Mouse (Mus musculus): Measurements from ENCODE around the gene Rad18. TPM values are rescaled to one million over a fixed set of nuclear protein-coding genes. Genes with fewer than 3 reads are reported as not detected.

The Rad18 gene
- 22.0 and 24.0 TPM in 2 replicates for polyA plus RNA-seq (2015; fragmentation: Nextera tagmentation; extraction: Ambion mirVana)

- H3K4me3 ChIP-seq (ENCODE audit: low read length): peak within 1 kb of the TSS; percentile 78
- under 1% methylated on average over 77 of the region's 77 CpGs for WGBS
- H3K4me2 ChIP-seq (ENCODE audit: low read depth, low read length): peak within 1 kb of the TSS; percentile 77
- ATAC-seq: peak; percentile 97
- no peaks in the 10 kb centered on the region for H3K36me3 ChIP-seq (ENCODE audit: control insufficient read depth, insufficient read depth, low read length)
- H3K27me3 ChIP-seq (replicated peaks; ENCODE audit: control insufficient read depth, insufficient read depth, low read length): no peaks in the 10 kb centered on the region
- 0 out of 2 replicates have a peak, but pooled peaks cover 5% of the 10 kb centered on the region for H3K4me1 ChIP-seq (ENCODE audit: control insufficient read depth, insufficient read depth, low read length)
- no peaks in the 10 kb centered on the region for H3K9me3 ChIP-seq (ENCODE audit: control insufficient read depth, low read length)
- H3K27ac ChIP-seq (ENCODE audit: low read length): no peak within 1 kb of the TSS
- peak within 1 kb of the TSS; percentile 82 for H3K9ac ChIP-seq (ENCODE audit: low read depth, low read length)
Observed at GRCm38 (mm10) chr6:112696056-112696950, at the start of gene Rad18. Gene Rad18 (minus strand): TSS chr6:112696686.

GRCm38 (mm10) chr6:112742297-112742696 lies 45.8 kb upstream of the Rad18 start:
- H3K36me3 ChIP-seq (ENCODE audit: control insufficient read depth, insufficient read depth, low read length): no peaks in the 10 kb centered on the region
- H3K4me1 ChIP-seq (ENCODE audit: control insufficient read depth, insufficient read depth, low read length): no peaks in the 10 kb centered on the region
- H3K27me3 ChIP-seq (replicated peaks; ENCODE audit: control insufficient read depth, insufficient read depth, low read length): no peaks in the 10 kb centered on the region
- no peak overlapping the region for H3K4me2 ChIP-seq (ENCODE audit: low read depth, low read length)
- no peak overlapping the region for H3K9ac ChIP-seq (ENCODE audit: low read depth, low read length)
- 88% methylated on average over 2 of the region's 2 CpGs for WGBS
- H3K27ac ChIP-seq (ENCODE audit: low read length): no peak overlapping the region
- H3K9me3 ChIP-seq (ENCODE audit: control insufficient read depth, low read length): no peaks in the 10 kb centered on the region
- ATAC-seq: no peak
- no peak overlapping the region for H3K4me3 ChIP-seq (ENCODE audit: low read length)

- 92% methylated on average over 5 of the region's 5 CpGs for WGBS
- ATAC-seq: no peak
- no peaks in the 10 kb centered on the region for H3K27me3 ChIP-seq (replicated peaks; ENCODE audit: control insufficient read depth, insufficient read depth, low read length)
Observed at GRCm38 (mm10) chr6:112741766-112742165, 45.3 kb upstream of the Rad18 start.

GRCm38 (mm10) chr6:112739635-112740034 lies 43.1 kb upstream of the Rad18 start:
- Histone ChIP-seq H3K4me2 (ENCODE audit: low read depth, low read length) (no peak overlapping the region), H3K9ac (ENCODE audit: low read depth, low read length) (no peak overlapping the region), H3K4me3 (ENCODE audit: low read length) (no peak overlapping the region), H3K36me3 (ENCODE audit: control insufficient read depth, insufficient read depth, low read length) (peaks cover 3% of the 10 kb centered on the region; the same call in 1 of the 2 replicates), H3K4me1 (ENCODE audit: control insufficient read depth, insufficient read depth, low read length) (no peaks in the 10 kb centered on the region), H3K9me3 (ENCODE audit: control insufficient read depth, low read length) (no peaks in the 10 kb centered on the region), H3K27ac (ENCODE audit: low read length) (no peak overlapping the region), H3K27me3 (replicated peaks; ENCODE audit: control insufficient read depth, insufficient read depth, low read length) (no peaks in the 10 kb centered on the region)
- ATAC-seq: no peak
- WGBS: 88% methylated on average over 3 of the region's 3 CpGs

More at GRCm38 (mm10) chr6:112741766-112742165, 45.3 kb upstream of the Rad18 start:
- Histone ChIP-seq H3K27ac (ENCODE audit: low read length) (no peak overlapping the region), H3K9me3 (ENCODE audit: control insufficient read depth, low read length) (no peaks in the 10 kb centered on the region), H3K4me2 (ENCODE audit: low read depth, low read length) (no peak overlapping the region), H3K9ac (ENCODE audit: low read depth, low read length) (no peak overlapping the region), H3K4me1 (ENCODE audit: control insufficient read depth, insufficient read depth, low read length) (no peaks in the 10 kb centered on the region), H3K36me3 (ENCODE audit: control insufficient read depth, insufficient read depth, low read length) (no peaks in the 10 kb centered on the region), H3K4me3 (ENCODE audit: low read length) (no peak overlapping the region)

GRCm38 (mm10) chr6:112738924-112739323 lies 42.4 kb upstream of the Rad18 start:
- WGBS: 93% methylated on average over 6 of the region's 6 CpGs
- Histone ChIP-seq H3K27me3 (replicated peaks; ENCODE audit: control insufficient read depth, insufficient read depth, low read length) (no peaks in the 10 kb centered on the region), H3K9ac (ENCODE audit: low read depth, low read length) (no peak overlapping the region), H3K36me3 (ENCODE audit: control insufficient read depth, insufficient read depth, low read length) (peaks cover 3% of the 10 kb centered on the region; the same call in 1 of the 2 replicates), H3K4me3 (ENCODE audit: low read length) (no peak overlapping the region), H3K27ac (ENCODE audit: low read length) (no peak overlapping the region), H3K4me1 (ENCODE audit: control insufficient read depth, insufficient read depth, low read length) (no peaks in the 10 kb centered on the region), H3K9me3 (ENCODE audit: control insufficient read depth, low read length) (no peaks in the 10 kb centered on the region), H3K4me2 (ENCODE audit: low read depth, low read length) (no peak overlapping the region)
- no peak for ATAC-seq

GRCm38 (mm10) chr6:112736471-112736870 lies 40.0 kb upstream of the Rad18 start:
- Histone ChIP-seq H3K4me3 (ENCODE audit: low read length) (no peak overlapping the region), H3K4me1 (ENCODE audit: control insufficient read depth, insufficient read depth, low read length) (no peaks in the 10 kb centered on the region), H3K27me3 (replicated peaks; ENCODE audit: control insufficient read depth, insufficient read depth, low read length) (no peaks in the 10 kb centered on the region), H3K36me3 (ENCODE audit: control insufficient read depth, insufficient read depth, low read length) (peaks cover 3% of the 10 kb centered on the region; the same call in 1 of the 2 replicates), H3K9me3 (ENCODE audit: control insufficient read depth, low read length) (0 out of 2 replicates have a peak, but pooled peaks cover 3% of the 10 kb centered on the region), H3K27ac (ENCODE audit: low read length) (no peak overlapping the region), H3K4me2 (ENCODE audit: low read depth, low read length) (no peak overlapping the region), H3K9ac (ENCODE audit: low read depth, low read length) (no peak overlapping the region)
- 84% methylated on average over 3 of the region's 3 CpGs for WGBS
- no peak for ATAC-seq

- WGBS: 78% methylated on average over 2 of the region's 2 CpGs
- Histone ChIP-seq H3K9me3 (ENCODE audit: control insufficient read depth, low read length) (0 out of 2 replicates have a peak, but pooled peaks cover 3% of the 10 kb centered on the region), H3K4me2 (ENCODE audit: low read depth, low read length) (no peak overlapping the region), H3K27ac (ENCODE audit: low read length) (no peak overlapping the region), H3K27me3 (replicated peaks; ENCODE audit: control insufficient read depth, insufficient read depth, low read length) (no peaks in the 10 kb centered on the region), H3K4me1 (ENCODE audit: control insufficient read depth, insufficient read depth, low read length) (no peaks in the 10 kb centered on the region), H3K4me3 (ENCODE audit: low read length) (no peak overlapping the region), H3K36me3 (ENCODE audit: control insufficient read depth, insufficient read depth, low read length) (peaks cover 3% of the 10 kb centered on the region; the same call in 1 of the 2 replicates), H3K9ac (ENCODE audit: low read depth, low read length) (no peak overlapping the region)
- ATAC-seq: no peak
Observed at GRCm38 (mm10) chr6:112735054-112735453, 38.6 kb upstream of the Rad18 start.

GRCm38 (mm10) chr6:112733942-112734341 lies 37.5 kb upstream of the Rad18 start:
- H3K36me3 ChIP-seq (ENCODE audit: control insufficient read depth, insufficient read depth, low read length): peaks cover 3% of the 10 kb centered on the region; the same call in 1 of the 2 replicates
- no peak overlapping the region for H3K4me2 ChIP-seq (ENCODE audit: low read depth, low read length)
- no peaks in the 10 kb centered on the region for H3K27me3 ChIP-seq (replicated peaks; ENCODE audit: control insufficient read depth, insufficient read depth, low read length)
- WGBS: 63% methylated on average over 5 of the region's 5 CpGs
- 0 out of 2 replicates have a peak, but pooled peaks cover 3% of the 10 kb centered on the region for H3K9me3 ChIP-seq (ENCODE audit: control insufficient read depth, low read length)
- H3K27ac ChIP-seq (ENCODE audit: low read length): no peak overlapping the region
- H3K9ac ChIP-seq (ENCODE audit: low read depth, low read length): no peak overlapping the region
- peaks cover 2% of the 10 kb centered on the region; the same call in 1 of the 2 replicates for H3K4me1 ChIP-seq (ENCODE audit: control insufficient read depth, insufficient read depth, low read length)
- no peak overlapping the region for H3K4me3 ChIP-seq (ENCODE audit: low read length)
- ATAC-seq: no peak

- 93% methylated on average over 3 of the region's 3 CpGs for WGBS
- Histone ChIP-seq H3K27me3 (replicated peaks; ENCODE audit: control insufficient read depth, insufficient read depth, low read length) (no peaks in the 10 kb centered on the region), H3K4me3 (ENCODE audit: low read length) (no peak overlapping the region), H3K4me1 (ENCODE audit: control insufficient read depth, insufficient read depth, low read length) (peaks cover 6% of the 10 kb centered on the region), H3K9ac (ENCODE audit: low read depth, low read length) (no peak overlapping the region), H3K9me3 (ENCODE audit: control insufficient read depth, low read length) (0 out of 2 replicates have a peak, but pooled peaks cover 3% of the 10 kb centered on the region), H3K36me3 (ENCODE audit: control insufficient read depth, insufficient read depth, low read length) (peaks cover 3% of the 10 kb centered on the region; the same call in 1 of the 2 replicates), H3K27ac (ENCODE audit: low read length) (no peak overlapping the region), H3K4me2 (ENCODE audit: low read depth, low read length) (no peak overlapping the region)
- no peak for ATAC-seq
Observed at GRCm38 (mm10) chr6:112732434-112732833, 35.9 kb upstream of the Rad18 start.
